Mouse (Mus musculus) mesoderm, embryonic 11.5 days (tissue): ENCODE measurements around the gene Slc38a11.
A peak's percentile ranks its signal among the peaks of the same experiment; 100 is the strongest.

Experiments used
- DNase-seq: peaks from one replicate; pipeline ENCODE4 v3.0.0-alpha.2; 2012; ENCODE audit warnings: low read depth, low spot score

Slc38a11 gene

DNA sequence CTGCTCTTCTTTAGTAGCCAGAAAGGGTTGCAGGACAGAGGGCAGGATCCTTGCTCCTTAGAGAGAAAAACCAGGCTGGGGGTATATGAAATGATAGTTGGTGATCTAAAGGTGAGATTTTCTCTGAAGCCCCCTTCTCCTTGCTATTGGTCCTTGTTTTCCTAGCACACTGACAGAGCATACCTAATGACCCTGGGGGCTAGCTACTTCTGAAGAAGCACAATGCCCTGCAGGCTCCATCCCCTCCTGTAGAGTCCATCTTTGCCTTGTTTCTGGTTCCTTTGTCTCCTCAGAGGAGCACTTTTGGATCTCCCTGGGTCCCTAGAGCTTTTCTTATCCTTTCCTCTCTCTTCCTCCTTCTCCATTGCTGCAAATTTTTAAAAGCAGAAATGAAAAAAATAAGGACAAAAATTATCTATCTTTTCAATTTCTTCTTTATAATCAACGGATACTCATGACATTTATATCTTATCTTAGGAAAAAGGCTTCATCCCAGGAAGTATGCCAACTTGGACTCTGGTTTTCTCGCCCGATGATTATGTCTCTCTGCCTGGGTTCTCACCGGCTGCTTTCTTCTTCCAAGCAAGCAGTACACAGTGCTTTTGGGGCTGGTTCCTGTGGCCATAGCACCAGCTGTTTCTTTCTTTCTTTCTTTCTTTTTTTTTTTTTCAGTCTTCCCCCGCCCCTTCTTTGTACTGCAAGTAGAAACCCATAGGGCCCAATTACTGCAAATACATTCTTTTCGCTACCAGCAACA lies 41.7 kb downstream of the Slc38a11 start:
- no peak for DNase-seq

GRCm38 (mm10) chr2:65320975-65321374 lies 42.9 kb downstream of the Slc38a11 start:
- DNase-seq, result no peak

DNA sequence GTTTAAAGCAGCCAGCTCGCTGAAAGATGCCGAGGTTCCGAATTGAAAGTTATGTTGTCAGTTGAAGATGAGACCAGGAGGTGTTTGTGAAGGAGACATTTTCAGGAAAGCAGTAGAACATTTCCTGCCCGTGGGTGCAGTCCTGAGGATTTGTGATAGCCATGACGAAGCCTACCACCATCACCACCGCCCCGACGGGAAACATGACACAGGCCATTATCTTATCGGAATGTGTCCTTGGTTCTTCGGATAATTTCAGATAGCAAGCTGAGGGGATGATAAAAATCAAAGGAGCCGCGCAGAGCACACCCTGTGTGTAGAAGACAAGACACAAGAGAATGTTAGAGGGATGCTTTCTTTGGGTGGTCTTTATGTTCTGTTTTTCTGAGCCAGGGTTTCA lies 47.1 kb downstream of the Slc38a11 start:
- no peak for DNase-seq

DNA sequence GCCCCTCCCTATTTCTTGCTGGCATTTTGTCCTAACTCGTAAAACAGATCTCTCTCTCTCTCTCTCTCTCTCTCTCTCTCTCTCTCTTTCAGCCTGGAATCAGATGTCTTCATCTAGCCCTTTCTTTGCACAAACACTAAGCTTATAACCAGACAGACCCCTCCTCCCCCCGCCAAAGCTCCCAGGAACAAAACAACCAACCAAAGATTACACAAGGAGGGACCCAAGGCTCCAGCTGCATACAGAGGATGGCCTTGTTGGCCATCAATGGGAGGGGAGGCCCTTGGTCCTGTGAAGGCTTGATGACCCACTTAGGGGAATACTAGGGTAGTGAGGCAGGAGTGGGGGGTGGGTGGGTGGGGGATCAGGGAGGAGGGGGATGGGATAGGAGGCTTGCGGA lies 52.6 kb downstream of the Slc38a11 start:
- no peak for DNase-seq

DNA sequence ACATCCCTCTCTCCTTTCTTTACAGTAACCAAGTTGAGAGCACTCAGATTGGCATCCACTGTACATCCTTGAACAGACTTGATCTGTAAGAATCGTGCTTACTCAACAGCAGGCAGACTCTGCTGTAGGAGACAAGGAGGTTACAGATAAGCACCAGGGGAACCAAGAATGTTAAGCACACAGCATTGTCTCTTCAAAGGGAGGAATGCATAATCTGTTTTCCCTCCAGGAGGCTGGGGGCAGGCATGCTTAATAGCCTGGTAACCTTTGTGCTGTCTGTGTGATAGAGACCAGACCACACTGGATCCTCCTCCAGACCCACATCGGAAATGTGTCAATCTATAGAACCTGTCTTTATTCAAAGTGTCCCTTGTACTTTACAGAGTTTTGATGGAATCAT lies 67.3 kb downstream of the Slc38a11 start:
- DNase-seq, result peak; percentile 9

- DNase-seq, result no peak
Observed at GRCm38 (mm10) chr2:65294092-65294491, 69.7 kb downstream of the Slc38a11 start.

DNA sequence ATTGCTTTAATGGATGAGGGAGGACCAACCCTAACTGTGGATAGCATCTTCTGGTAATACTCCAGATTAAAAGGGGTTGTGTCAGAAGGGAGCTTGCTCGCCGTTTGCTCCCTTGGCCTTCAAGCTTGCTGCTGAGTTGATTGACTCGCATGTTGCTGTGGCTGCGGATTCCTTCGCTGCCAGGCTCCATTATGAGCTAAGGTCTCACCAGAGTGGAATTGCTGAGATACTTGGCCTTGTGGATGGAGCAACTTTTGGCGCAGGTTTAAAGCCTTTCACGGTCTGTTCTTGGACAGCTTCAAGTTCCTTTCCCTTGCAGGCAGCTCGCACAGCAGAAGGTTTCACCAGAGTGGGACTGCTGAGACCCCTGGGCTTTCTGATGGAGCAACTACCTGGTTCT lies 70.4 kb downstream of the Slc38a11 start:
- no peak for DNase-seq

DNA sequence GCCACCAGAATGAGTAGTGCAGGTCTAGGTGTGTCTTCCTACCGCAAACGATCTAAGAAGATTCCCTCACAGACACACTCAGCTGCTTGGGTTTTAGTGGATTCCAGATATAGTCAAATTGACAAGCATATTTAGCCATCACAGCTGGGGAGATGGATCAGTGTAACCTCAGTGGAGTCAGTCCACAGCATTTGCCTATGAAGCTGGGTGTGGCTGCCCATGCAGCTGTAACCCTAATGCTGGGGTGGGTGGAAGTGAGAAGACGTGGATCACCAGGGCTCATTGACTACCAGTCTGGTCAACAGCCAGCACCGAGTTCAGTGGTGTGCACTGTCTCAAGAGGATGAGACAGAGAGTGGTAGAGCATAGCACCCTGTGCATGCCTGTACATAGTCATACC lies 74.1 kb downstream of the Slc38a11 start:
- DNase-seq, result no peak

GRCm38 (mm10) chr2:65288696-65289095 lies 75.1 kb downstream of the Slc38a11 start:
- no peak for DNase-seq

DNA sequence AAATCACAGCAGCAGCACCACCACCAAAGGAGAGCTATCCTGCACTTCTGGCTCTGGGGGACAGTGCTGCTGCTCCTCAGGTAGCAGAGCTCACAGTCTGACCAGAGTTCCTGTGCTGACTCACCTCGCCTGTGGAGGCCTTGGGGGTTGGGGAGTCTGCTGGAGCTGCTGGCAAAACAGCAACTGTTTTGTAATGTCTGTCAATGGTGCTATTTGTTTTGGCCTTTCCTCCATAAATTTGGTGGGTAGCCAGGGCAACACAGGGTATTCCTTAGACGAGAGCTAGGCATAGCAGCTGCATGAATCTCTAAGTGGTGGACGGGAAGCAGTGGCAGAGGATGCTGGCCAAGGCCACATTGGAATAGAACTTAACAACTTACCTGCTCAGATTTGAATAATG lies 78.5 kb downstream of the Slc38a11 start:
- no peak for DNase-seq

DNA sequence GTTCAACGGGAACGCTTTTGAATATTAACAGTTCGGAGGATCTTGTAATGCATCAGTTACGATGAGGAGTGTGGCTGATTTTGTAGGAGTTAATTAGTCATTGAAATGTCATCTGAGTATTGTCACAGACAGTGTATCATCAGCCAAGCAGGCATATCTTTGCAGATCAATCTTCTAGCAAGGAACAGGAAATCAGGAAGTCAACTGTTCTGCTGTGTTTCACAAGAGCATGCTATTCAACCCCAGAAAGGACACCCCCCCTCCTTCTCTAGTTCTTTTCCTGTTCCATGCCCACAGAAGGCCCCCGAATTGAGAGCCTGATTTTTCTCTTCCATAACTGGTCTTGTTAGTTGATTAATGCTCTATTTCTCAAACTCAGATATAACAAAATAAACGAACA lies 80.9 kb downstream of the Slc38a11 start:
- no peak for DNase-seq

DNA sequence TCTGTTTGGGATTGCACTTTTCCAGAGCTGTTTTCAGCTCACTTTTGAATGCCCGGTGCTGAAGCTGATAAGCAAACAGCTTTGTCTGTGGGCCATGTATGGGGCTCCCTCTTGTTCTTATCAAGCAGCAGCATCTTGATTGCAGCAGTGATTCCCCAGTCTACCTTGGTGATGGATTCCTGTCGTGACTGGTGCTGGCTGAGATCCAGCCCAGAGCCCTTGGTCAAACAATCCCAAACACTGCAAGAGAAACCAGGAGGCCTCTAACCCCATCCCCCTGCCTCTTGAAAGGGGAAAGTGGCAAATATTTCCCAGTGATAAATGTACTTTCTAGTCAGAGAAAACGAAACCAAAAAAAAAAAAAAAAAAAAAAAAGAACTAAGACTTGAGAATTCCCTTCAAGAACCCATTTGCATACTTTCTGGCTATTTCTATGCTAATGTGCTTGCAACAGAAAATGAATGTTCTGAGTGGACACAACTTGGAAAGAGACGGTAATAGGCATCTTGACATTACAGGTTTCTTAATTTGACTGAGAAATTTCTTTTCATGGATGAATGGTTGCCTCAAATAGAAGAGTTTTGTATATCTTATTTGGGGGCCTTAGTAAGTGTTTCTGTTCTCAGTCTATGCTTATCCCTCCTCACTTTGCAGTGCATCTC lies 84.7 kb downstream of the Slc38a11 start:
- DNase-seq, result peak; percentile 15

- DNase-seq, result no peak
Observed at GRCm38 (mm10) chr2:65275443-65276061, 88.3 kb downstream of the Slc38a11 start.

DNA sequence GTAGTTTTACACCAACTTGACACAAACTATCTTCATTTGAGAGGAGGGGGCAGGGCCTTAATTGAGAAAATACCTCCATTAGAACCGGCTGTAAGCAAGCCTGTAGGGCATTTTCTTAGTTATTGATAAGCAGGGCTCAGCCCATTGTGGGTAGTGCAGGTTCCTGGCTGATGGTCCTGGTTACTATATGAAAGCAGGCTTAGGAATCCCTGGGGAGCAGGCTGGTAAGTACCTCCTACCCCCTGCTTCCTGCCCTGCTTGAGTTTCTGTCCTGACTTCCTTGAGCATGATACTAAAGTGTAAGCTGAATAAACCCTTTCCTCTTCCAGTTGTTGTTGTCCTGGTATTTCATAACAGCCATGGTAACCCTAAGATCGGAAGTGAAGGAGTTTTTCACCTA lies 89.9 kb downstream of the Slc38a11 start:
- DNase-seq, result no peak

DNA sequence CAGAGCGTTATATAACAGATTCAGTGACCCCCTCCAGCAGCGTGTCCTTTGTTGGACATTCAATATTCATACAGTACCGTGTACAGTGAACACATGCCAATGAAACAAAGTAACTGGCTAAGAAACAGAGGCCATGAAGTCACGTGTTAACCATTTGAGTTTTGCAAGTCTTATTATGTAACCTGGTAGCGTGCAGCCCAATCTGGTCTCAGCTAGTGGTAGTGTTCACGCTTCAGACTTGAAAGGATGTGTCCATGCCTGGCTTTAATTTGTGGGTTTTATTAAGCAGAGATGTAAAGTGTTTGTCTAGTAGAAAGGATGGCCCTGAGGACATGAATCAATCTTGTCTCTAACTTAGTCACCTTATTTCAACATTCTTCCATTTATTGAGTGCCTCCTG lies 95.1 kb downstream of the Slc38a11 start:
- no peak for DNase-seq

GRCm38 (mm10) chr2:65267834-65268233 lies 96.0 kb downstream of the Slc38a11 start:
- no peak for DNase-seq

DNA sequence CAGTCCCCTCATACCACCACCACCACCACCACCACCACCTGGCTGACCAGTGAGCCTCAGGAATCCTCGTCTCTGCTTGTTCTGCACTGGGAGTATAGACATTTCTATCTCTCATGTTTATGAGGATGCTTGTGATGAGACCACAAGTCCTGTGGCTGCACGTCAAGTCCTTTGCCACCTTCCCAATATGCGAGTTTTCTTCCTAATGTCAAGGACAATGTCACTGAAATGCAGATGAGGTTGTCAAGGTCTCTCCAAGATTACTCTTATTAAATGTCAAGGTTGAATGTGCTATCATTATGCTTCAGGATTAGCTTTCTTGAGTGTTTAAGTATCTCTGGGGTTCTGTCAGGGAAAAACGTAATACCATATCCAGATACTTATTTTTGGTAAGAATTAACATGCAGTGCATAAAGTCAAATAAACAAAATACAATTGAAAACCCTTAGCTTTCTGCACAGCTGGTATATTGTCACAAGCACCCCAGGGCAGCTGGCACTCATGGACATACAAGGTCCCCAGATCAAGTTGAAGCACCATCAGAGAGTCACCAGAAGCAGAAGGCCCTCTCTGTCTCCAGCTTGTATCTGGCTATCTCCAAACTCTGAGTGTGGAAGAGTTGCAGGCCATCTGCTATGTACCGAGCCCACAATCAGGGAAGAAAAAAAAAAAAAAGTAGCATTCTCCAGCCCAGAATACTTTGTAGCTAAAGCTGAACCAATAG lies 97.1 kb downstream of the Slc38a11 start:
- no peak for DNase-seq
